Mouse (Mus musculus) gastrocnemius, postnatal 14 days (tissue): ENCODE data around the gene Gatad2b. TPM values are rescaled to one million over a fixed set of nuclear protein-coding genes. Genes with fewer than 3 reads are reported as not detected.
"Not testable (repeated sequence)": the region's sequence is repeated elsewhere in the genome, so short reads cannot be mapped to it uniquely, and the experiment has no call there.

Source experiments
- DNase-seq: peaks from one replicate; pipeline ENCODE4 v3.0.0; 2021; ENCODE audit warnings: mixed read lengths
- intact Hi-C: fragments of 180-260 bp; cut with DNase I; formaldehyde crosslinking; loops from one replicate; pipeline ENCODE4 v1.15.1; 2025; ENCODE audit warnings: low total_unique reads
- total RNA-seq, 2 experiments: library from RNA; stranded (reverse); gene quantifications; 2 replicates each; pipeline ENCODE4 v1.2.3; 2021

Gatad2b gene
- total RNA-seq, 2 experiments from 2014 or later: 41.5 to 43.2 TPM

DNA sequence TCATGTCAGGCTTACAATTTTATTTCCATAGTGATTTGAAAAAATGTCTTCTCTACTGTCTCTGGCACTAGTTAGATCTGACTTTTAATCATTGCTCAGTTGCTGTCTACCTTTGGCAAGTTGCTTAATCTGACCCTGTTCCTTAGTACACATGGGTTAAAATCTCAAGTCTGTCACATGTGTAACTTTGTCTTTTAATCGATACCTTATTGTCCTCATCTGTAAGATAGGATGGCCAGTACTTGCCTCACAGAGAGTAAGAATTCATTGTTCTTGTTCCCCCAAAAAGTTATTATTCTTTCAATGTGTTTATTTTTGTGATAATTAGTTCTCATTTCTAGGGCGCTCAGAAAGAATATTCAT, 1.0 kb upstream of the Gatad2b start:
- no peak for DNase-seq
- intact Hi-C loops: loop anchor here (5.0 kb wide), 1 partner anchor 80 kb away; no protein-coding TSS in a partner anchor

DNA sequence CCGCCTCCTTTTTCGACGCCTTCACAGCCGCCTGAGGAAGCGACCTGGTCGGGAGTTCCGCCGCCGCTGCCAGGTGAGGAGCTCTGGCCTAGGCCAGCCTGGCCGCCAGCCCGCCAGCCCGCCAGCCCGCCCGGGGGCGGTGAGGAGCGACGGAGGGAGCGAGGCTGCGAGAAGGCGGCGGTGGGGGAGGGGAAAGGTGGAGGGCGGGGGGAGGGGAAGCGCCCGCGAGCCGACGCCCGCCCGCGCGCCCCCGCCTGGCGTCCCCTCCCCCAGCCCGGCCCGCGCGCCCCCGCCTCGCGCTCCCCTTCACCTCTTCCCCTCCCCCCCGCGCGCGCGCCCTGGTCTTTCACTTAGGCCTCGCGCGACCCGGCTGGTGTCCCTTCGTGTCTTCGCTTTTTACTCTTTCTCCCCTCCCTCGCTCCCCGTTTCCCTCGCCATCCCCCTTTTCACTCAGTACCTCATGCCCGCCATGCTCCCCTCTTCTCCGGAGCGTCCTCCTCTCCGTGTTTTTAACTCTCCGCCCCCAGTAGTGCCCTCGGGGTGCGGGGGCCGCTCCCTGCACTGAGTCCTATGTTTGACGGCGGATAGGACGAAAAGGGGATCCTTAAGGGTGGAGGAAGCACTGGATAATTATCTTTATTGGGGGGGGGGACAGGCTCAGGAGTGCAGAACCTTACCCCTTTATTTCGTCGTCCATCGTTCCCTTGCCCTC, 530 bp downstream of the Gatad2b start:
- intact Hi-C loops: loop anchor here (5.0 kb wide), 1 partner anchor 79 kb away; no protein-coding TSS in a partner anchor
- DNase-seq: peak; percentile 75

DNA sequence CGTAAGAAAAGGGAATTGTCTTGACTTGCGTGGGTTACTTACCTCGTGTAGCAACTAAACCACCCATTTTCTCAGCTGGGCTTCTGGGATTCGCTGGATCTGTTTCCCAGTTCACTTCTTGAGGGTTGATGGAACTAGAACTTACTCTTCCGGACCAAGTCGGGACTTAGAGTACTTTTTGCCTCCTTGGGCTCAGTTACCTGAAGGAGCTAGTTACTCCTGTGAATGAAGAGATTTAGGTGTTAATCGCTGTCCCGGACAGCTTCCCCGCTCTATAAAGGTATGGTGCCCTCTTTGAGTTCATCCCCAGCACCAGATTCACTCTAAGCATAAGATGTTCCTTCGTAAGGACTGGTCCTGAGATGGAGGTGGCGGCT, 1.1 kb downstream of the Gatad2b start:
- no peak for DNase-seq
- intact Hi-C loops: loop anchor here (5.0 kb wide), 1 partner anchor 78 kb away; no protein-coding TSS in a partner anchor

- intact Hi-C loops: loop anchor here (5.0 kb wide), 1 partner anchor 78 kb away; no protein-coding TSS in a partner anchor
- no peak for DNase-seq
Measured at GRCm38 (mm10) chr3:90294651-90295050, 1.7 kb downstream of the Gatad2b start.

DNA sequence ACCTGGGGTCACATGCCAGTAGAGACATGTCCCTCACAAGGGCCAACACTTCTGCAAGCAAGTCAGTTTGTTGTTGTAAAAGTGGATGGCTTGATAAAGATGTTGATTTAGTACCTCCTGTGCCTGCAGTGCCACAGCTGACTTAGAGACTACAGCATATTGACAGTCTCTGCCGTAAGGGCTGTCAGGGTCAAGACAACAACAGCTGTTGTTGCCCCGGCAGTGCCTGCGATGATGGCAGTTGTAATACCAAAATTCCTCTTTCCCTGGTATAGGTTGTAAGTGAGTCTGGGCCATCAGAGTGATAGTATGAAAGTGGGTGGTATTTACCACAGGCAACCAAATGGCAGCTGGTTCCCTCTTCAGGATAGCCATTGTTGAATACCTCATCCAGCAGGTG, 12.8 kb downstream of the Gatad2b start:
- DNase-seq: no peak
- intact Hi-C loops: no loop called here

DNA sequence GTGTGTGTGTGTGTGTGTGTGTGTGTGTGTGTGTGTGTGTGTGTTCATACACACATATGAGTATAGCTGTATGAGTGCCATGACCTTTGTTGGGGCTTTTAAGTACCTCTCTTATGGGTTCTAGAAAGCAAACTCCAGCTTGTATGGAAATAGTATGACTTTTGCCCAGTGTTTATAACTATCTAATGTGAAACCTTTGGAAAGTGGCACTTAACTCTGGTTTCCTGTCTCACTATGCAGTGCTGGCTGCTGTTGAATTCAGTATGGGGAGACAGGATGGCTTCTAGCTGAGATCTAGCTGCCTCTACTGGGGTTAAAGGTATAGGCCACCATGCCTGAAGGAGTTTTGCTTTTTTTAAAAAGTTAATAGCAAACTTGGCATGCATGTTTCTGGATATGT, 16.6 kb downstream of the Gatad2b start:
- intact Hi-C loops: no loop called here
- DNase-seq: no peak

- no peak for DNase-seq
- intact Hi-C loops: no loop called here
Measured at GRCm38 (mm10) chr3:90313367-90313766, 20.4 kb downstream of the Gatad2b start.

- no peak for DNase-seq
- intact Hi-C loops: no loop called here
Measured at GRCm38 (mm10) chr3:90314241-90314640, 21.3 kb downstream of the Gatad2b start.

DNA sequence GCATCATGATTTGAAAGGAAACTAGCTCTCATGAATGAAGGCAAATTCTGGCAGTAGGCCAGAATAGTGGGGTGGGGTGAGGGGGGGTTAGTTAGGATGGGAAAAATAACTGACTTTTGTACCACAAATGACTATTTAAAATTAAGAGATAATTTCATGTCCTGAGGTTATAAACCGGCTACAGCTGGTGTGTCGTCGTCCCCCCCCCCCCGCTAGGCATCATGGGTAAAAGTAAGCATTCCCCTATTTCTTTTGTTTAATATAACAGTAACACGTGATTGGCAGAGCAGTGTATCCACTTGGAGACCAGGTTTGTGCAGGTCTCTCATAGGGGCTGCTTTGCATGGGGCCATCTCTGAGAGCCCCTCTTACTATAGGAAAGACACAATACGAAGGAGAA, 29.3 kb downstream of the Gatad2b start:
- no peak for DNase-seq
- intact Hi-C loops: no loop called here

GRCm38 (mm10) chr3:90323119-90323518, 30.1 kb downstream of the Gatad2b start:
- intact Hi-C loops: no loop called here

GRCm38 (mm10) chr3:90332485-90332884, 39.5 kb downstream of the Gatad2b start:
- intact Hi-C loops: no loop called here
- no peak for DNase-seq

More at GRCm38 (mm10) chr3:90323119-90323518, 30.1 kb downstream of the Gatad2b start:
- peak; percentile 68 for DNase-seq

DNA sequence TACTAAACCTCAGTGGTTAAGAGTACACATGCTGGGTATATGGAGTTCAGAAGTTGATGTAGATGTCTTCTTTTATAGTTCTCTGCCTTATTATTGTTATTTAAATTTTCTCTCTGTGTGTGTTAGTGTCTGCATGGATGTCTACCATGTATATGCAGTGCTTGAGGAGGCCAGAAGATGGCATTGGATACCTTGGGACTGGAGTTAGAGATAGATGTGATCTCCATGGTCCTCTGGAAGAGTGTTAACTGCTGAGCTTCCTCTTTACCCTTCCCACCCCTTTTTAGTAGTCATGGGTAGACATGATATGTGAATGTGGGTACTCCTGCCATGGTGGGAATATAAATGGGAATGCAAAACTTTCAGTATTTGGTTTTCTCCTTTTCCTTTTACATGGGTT, 42.5 kb downstream of the Gatad2b start:
- intact Hi-C loops: no loop called here

DNA sequence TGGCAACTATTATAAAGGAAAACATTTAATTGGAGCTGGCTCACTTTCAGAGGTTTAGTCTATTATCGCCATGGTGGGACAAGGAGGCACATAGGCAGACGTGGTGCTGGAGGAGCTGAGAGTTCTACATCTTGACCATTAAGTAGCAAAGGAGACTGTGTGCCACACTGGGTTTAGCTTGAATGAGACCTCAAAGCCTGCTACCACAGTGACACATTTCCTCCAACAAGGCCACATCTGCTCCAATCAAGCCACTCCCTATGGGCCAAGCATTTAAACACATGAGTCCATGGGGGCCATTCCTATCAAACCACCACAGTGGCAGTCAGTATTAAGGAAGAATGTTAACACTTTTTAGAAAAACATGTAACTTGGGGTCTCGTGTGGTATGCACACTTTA, 45.2 kb downstream of the Gatad2b start:
- DNase-seq: no peak
- intact Hi-C loops: no loop called here

More for the DNA sequence above, 42.5 kb downstream of the Gatad2b start:
- no peak for DNase-seq

DNA sequence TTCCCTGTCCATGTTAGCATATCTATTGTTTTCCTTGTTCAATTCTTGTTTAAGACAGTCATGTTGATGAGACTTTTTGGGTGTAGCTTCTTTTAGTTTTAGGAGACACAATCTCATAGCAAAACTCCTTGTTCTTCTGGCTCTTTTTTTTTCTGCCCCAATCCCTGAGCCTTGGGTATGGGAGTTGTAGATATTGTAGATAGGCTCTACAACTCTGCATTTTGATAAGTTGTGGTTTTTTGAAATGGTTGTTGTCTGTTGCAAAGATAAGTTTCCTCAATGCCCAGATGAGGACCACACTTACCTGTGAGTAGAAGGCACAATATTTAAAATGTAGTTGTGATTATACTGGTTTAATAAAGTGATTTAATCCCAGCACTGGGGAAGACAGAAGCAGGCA, 47.2 kb downstream of the Gatad2b start:
- DNase-seq: no peak
- intact Hi-C loops: no loop called here

GRCm38 (mm10) chr3:90342853-90343252, 49.9 kb downstream of the Gatad2b start:
- intact Hi-C loops: not testable (repeated sequence)

GRCm38 (mm10) chr3:90347847-90348246, 54.9 kb downstream of the Gatad2b start:
- intact Hi-C loops: no loop called here
- DNase-seq: no peak

More at GRCm38 (mm10) chr3:90342853-90343252, 49.9 kb downstream of the Gatad2b start:
- DNase-seq: not testable (repeated sequence)

GRCm38 (mm10) chr3:90357959-90358358, 65.0 kb downstream of the Gatad2b start:
- intact Hi-C loops: no loop called here
- no peak for DNase-seq

GRCm38 (mm10) chr3:90359230-90359629, 66.3 kb downstream of the Gatad2b start:
- intact Hi-C loops: no loop called here
- DNase-seq: no peak

GRCm38 (mm10) chr3:90361476-90361875, 68.5 kb downstream of the Gatad2b start:
- intact Hi-C loops: no loop called here

DNA sequence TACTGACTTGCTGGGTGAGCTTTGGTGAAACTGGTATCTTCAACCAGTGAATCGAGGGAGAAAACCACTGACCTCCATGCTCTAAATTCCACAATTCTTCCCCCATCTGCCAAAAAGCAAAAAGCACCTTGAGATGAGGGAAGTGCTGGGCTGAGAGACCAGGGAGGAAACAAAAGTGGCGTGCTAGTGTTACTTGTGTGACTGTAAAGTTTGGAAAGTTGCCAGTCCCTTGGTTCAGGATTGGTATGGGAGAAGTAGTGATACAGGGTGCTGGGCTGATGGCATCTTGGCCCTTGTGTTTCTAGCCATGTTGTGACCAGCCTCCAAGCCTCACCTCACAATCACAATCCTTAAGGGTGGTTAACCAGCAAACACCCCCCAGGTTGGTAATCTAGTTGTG, 69.4 kb downstream of the Gatad2b start:
- DNase-seq: no peak
- intact Hi-C loops: no loop called here

More at GRCm38 (mm10) chr3:90361476-90361875, 68.5 kb downstream of the Gatad2b start:
- DNase-seq: no peak

- intact Hi-C loops: no loop called here
- no peak for DNase-seq
Measured at GRCm38 (mm10) chr3:90367001-90367632, 74.1 kb downstream of the Gatad2b start.
